Mouse (Mus musculus) hindbrain, embryonic 15.5 days (tissue): ENCODE measurements at regions not wholly inside any gene's neighbourhood (a gene's known extent, or its start where the extent isn't known, plus 50 kb on each side); places are given as distances from the start of the nearest gene placed in this dataset.

Experiments
- ATAC-seq: fragments of 200-750 bp; cut with Nextera tagmentation; 2 replicates; pipeline ENCODE4 v1.8.0; 2017; ENCODE audit warnings: low read depth, moderate number of reproducible peaks, moderate TSS enrichment; ENCODE audit not compliant: low FRiP score
- H3K27ac ChIP-seq: fragments of 300-500 bp; sonication (generic); replicated peaks from 2 replicates; pipeline ENCODE4 v1.5.1; 2015; ENCODE audit warnings: mild to moderate bottlenecking, inconsistent platforms
- H3K27me3 ChIP-seq: fragments of 300-500 bp; sonication (generic); 2 replicates; pipeline ENCODE4 v1.6.1; 2015; ENCODE audit warnings: control low read depth, inconsistent platforms
- H3K36me3 ChIP-seq: fragments of 300-500 bp; sonication (generic); 2 replicates; pipeline ENCODE4 v1.6.1; 2015; ENCODE audit warnings: control low read depth, inconsistent platforms
- H3K4me1 ChIP-seq: fragments of 300-500 bp; sonication (generic); replicated peaks from 2 replicates; pipeline ENCODE4 v1.6.1; 2015; ENCODE audit warnings: control low read depth, inconsistent platforms
- H3K4me2 ChIP-seq: fragments of 300-500 bp; sonication (generic); 2 replicates; pipeline ENCODE4 v1.6.1; 2015; ENCODE audit warnings: moderate library complexity, mild to moderate bottlenecking, inconsistent platforms
- H3K4me3 ChIP-seq: fragments of 300-500 bp; sonication (generic); 2 replicates; pipeline ENCODE4 v1.5.1; 2015; ENCODE audit warnings: mild to moderate bottlenecking, inconsistent platforms
- H3K9ac ChIP-seq: fragments of 300-500 bp; sonication (generic); 2 replicates; pipeline ENCODE4 v1.6.1; 2015; ENCODE audit warnings: inconsistent platforms
- H3K9me3 ChIP-seq: fragments of 300-500 bp; sonication (generic); 2 replicates; pipeline ENCODE4 v1.6.1; 2016; ENCODE audit warnings: control low read depth, inconsistent platforms
- WGBS: fragments of 180-500 bp; shearing (Covaris S2); methylation state at CpG from one replicate; pipeline ENCODE4 v1.1.7; 2015; 5-methylcytosine and 5-hydroxymethylcytosine counted together

GRCm38 (mm10) chr9:116230346-116230745 is 55.2 kb upstream of the Tgfbr2 start:
- no peaks in the 10 kb centered on the region for H3K36me3 ChIP-seq
- 85% methylated on average over 7 of the region's 7 CpGs for WGBS
- H3K4me3 ChIP-seq: no peak overlapping the region
- H3K4me2 ChIP-seq: no peak overlapping the region
- no peak overlapping the region; the same call in 1 of the 2 replicates for H3K27ac ChIP-seq
- H3K9me3 ChIP-seq: no peaks in the 10 kb centered on the region
- no peak for ATAC-seq
- H3K4me1 ChIP-seq: peaks cover 14% of the 10 kb centered on the region
- no peak overlapping the region for H3K9ac ChIP-seq
- H3K27me3 ChIP-seq: no peaks in the 10 kb centered on the region

GRCm38 (mm10) chr9:116228443-116228842 is 53.3 kb upstream of the Tgfbr2 start:
- WGBS: 70% methylated on average over 9 of the region's 9 CpGs
- Histone ChIP-seq H3K4me1 (peaks cover 14% of the 10 kb centered on the region), H3K27me3 (no peaks in the 10 kb centered on the region), H3K27ac (no peak overlapping the region), H3K4me2 (no peak overlapping the region), H3K9me3 (no peaks in the 10 kb centered on the region), H3K4me3 (no peak overlapping the region), H3K9ac (no peak overlapping the region), H3K36me3 (no peaks in the 10 kb centered on the region)
- ATAC-seq: no peak

GRCm38 (mm10) chr9:116227738-116228137 is 52.6 kb upstream of the Tgfbr2 start:
- Histone ChIP-seq H3K27me3 (no peaks in the 10 kb centered on the region), H3K4me3 (no peak overlapping the region), H3K9me3 (no peaks in the 10 kb centered on the region), H3K27ac (no peak overlapping the region), H3K4me1 (peaks cover 14% of the 10 kb centered on the region), H3K9ac (no peak overlapping the region), H3K36me3 (no peaks in the 10 kb centered on the region), H3K4me2 (no peak overlapping the region)
- WGBS: 84% methylated on average over 7 of the region's 7 CpGs
- ATAC-seq: no peak
